Mouse (Mus musculus) intestine, embryonic 14.5 days (tissue): ENCODE measurements around the gene Ubald1. TPM values are rescaled to one million over a fixed set of nuclear protein-coding genes. Genes with fewer than 3 reads are reported as not detected.
A peak's percentile ranks its signal among the peaks of the same experiment; 100 is the strongest.

Experiments used
- ATAC-seq: fragments of 200-750 bp; cut with Nextera tagmentation; replicated peaks from 2 replicates; pipeline ENCODE4 v1.8.0; 2017; ENCODE audit warnings: low read depth, moderate number of reproducible peaks, moderate TSS enrichment, moderate library complexity; ENCODE audit not compliant: low FRiP score, low TSS enrichment
- DNase-seq: peaks from one replicate; pipeline ENCODE4 v3.0.0-alpha.2; 2018; ENCODE audit warnings: low spot score
- H3K27ac ChIP-seq: fragments of 300-500 bp; sonication (generic); 2 replicates; pipeline ENCODE4 v1.5.1; 2014; ENCODE audit warnings: low read depth, mild to moderate bottlenecking, control low read depth
- H3K27me3 ChIP-seq: fragments of 300-500 bp; sonication (generic); replicated peaks from 2 replicates; pipeline ENCODE4 v1.6.1; 2014; ENCODE audit warnings: low read length, control low read depth; ENCODE audit not compliant: control insufficient read depth, insufficient read depth
- H3K36me3 ChIP-seq: fragments of 300-500 bp; sonication (generic); 2 replicates; pipeline ENCODE4 v1.6.1; 2014; ENCODE audit warnings: low read length, control low read depth; ENCODE audit not compliant: control insufficient read depth, insufficient read depth
- H3K4me1 ChIP-seq: fragments of 300-500 bp; sonication (generic); replicated peaks from 2 replicates; pipeline ENCODE4 v1.6.1; 2014; ENCODE audit warnings: low read length, control low read depth, mixed read lengths; ENCODE audit not compliant: control insufficient read depth, insufficient read depth
- H3K4me2 ChIP-seq: fragments of 300-500 bp; sonication (generic); 2 replicates; pipeline ENCODE4 v1.6.1; 2014; ENCODE audit warnings: low read length
- H3K4me3 ChIP-seq: fragments of 300-500 bp; sonication (generic); 2 replicates; pipeline ENCODE4 v1.5.1; 2014; ENCODE audit warnings: low read depth, low read length, control low read depth, mixed read lengths
- H3K9ac ChIP-seq: fragments of 300-500 bp; sonication (generic); 2 replicates; pipeline ENCODE4 v1.6.1; 2014; ENCODE audit warnings: mild to moderate bottlenecking, low read length
- H3K9me3 ChIP-seq: fragments of 300-500 bp; sonication (generic); 2 replicates; pipeline ENCODE4 v1.6.1; 2016; ENCODE audit warnings: low read length, control low read depth; ENCODE audit not compliant: control insufficient read depth
- WGBS: fragments of 180-500 bp; shearing (Covaris S2); extraction: QIAGEN DNeasy Blood & Tissue Kit; methylation state at CpG from one replicate; pipeline ENCODE4 v1.1.7; 2014; 5-methylcytosine and 5-hydroxymethylcytosine counted together
- polyA plus RNA-seq: library from polyadenylated mRNA; unstranded; fragments of >200 nt; fragmentation: Nextera tagmentation; extraction: Ambion mirVana; gene quantifications from 2 replicates; pipeline ENCODE4 v1.2.1, GENCODE M21; 2014

Ubald1 gene
- polyA plus RNA-seq, 1 experiment from 2014 or later, result 39.3 TPM

- no peak overlapping the region for H3K4me2 ChIP-seq
- no peak overlapping the region for H3K4me3 ChIP-seq
- WGBS, result 34% methylated on average over 12 of the region's 12 CpGs
- H3K27me3 ChIP-seq, result no peaks in the 10 kb centered on the region
- H3K36me3 ChIP-seq, result peaks cover 59% of the 10 kb centered on the region
- 0 out of 2 replicates have a peak overlapping the region, but pooled peaks have one; percentile 48 for H3K27ac ChIP-seq
- ATAC-seq (peak; percentile 60), DNase-seq (peak; percentile 98)
- H3K9ac ChIP-seq, result no peak overlapping the region
- H3K9me3 ChIP-seq, result no peaks in the 10 kb centered on the region
- no peaks in the 10 kb centered on the region for H3K4me1 ChIP-seq
Observed at GRCm38 (mm10) chr16:4913783-4914735, 33.9 kb upstream of the Ubald1 start.

GRCm38 (mm10) chr16:4912907-4913782 is 33.0 kb upstream of the Ubald1 start:
- no peak for DNase-seq
- Histone ChIP-seq H3K9ac (no peak overlapping the region), H3K4me2 (no peak overlapping the region), H3K4me3 (no peak overlapping the region), H3K4me1 (no peaks in the 10 kb centered on the region), H3K27ac (0 out of 2 replicates have a peak overlapping the region, but pooled peaks have one; percentile 48), H3K36me3 (peaks cover 57% of the 10 kb centered on the region), H3K27me3 (no peaks in the 10 kb centered on the region), H3K9me3 (no peaks in the 10 kb centered on the region)
- ATAC-seq, result 0 out of 2 replicates have a peak, but pooled peaks have one; percentile 5
- 70% methylated on average over 11 of the region's 11 CpGs for WGBS

GRCm38 (mm10) chr16:4912074-4912648 is 32.0 kb upstream of the Ubald1 start:
- Histone ChIP-seq H3K4me1 (no peaks in the 10 kb centered on the region), H3K9me3 (no peaks in the 10 kb centered on the region), H3K4me2 (no peak overlapping the region), H3K36me3 (peaks cover 63% of the 10 kb centered on the region), H3K27me3 (no peaks in the 10 kb centered on the region), H3K4me3 (no peak overlapping the region), H3K27ac (no peak overlapping the region), H3K9ac (no peak overlapping the region)
- DNase-seq, result no peak
- whole genome bisulfite sequencing, result 72% methylated on average over 10 of the region's 10 CpGs
- ATAC-seq, result no peak

GRCm38 (mm10) chr16:4910758-4911157 is 30.6 kb upstream of the Ubald1 start:
- Histone ChIP-seq H3K4me2 (no peak overlapping the region), H3K4me3 (no peak overlapping the region), H3K4me1 (no peaks in the 10 kb centered on the region), H3K27ac (no peak overlapping the region), H3K9me3 (no peaks in the 10 kb centered on the region), H3K36me3 (peaks cover 50% of the 10 kb centered on the region), H3K9ac (no peak overlapping the region), H3K27me3 (no peaks in the 10 kb centered on the region)
- DNase-seq (no peak), ATAC-seq (no peak)
- 94% methylated on average over 8 of the region's 8 CpGs for WGBS

- peaks cover 42% of the 10 kb centered on the region for H3K36me3 ChIP-seq
- 98% methylated on average over 2 of the region's 2 CpGs for WGBS
- H3K9ac ChIP-seq, result no peak overlapping the region
- H3K4me3 ChIP-seq, result no peak overlapping the region
- no peak overlapping the region for H3K27ac ChIP-seq
- no peak for DNase-seq
- no peaks in the 10 kb centered on the region for H3K27me3 ChIP-seq
- H3K9me3 ChIP-seq, result no peaks in the 10 kb centered on the region
- no peak for ATAC-seq
- H3K4me2 ChIP-seq, result no peak overlapping the region
- H3K4me1 ChIP-seq, result no peaks in the 10 kb centered on the region
Observed at GRCm38 (mm10) chr16:4909745-4910144, 29.6 kb upstream of the Ubald1 start.

GRCm38 (mm10) chr16:4907972-4908371 is 27.9 kb upstream of the Ubald1 start:
- Histone ChIP-seq H3K9ac (no peak overlapping the region), H3K4me1 (no peaks in the 10 kb centered on the region), H3K36me3 (peaks cover 35% of the 10 kb centered on the region), H3K27ac (no peak overlapping the region), H3K4me3 (no peak overlapping the region), H3K27me3 (no peaks in the 10 kb centered on the region), H3K4me2 (no peak overlapping the region), H3K9me3 (no peaks in the 10 kb centered on the region)
- 58% methylated on average over 5 of the region's 5 CpGs for WGBS
- no peak for DNase-seq
- no peak for ATAC-seq

- H3K4me1 ChIP-seq, result no peaks in the 10 kb centered on the region
- 51% methylated on average over 2 of the region's 2 CpGs for whole genome bisulfite sequencing
- no peak for ATAC-seq
Observed at GRCm38 (mm10) chr16:4907386-4907785, 27.3 kb upstream of the Ubald1 start.

GRCm38 (mm10) chr16:4906559-4906958 is 26.4 kb upstream of the Ubald1 start:
- H3K27me3 ChIP-seq, result no peaks in the 10 kb centered on the region
- peaks cover 28% of the 10 kb centered on the region for H3K36me3 ChIP-seq
- H3K9me3 ChIP-seq, result no peaks in the 10 kb centered on the region
- ATAC-seq, result no peak
- DNase-seq, result no peak
- no peak overlapping the region for H3K9ac ChIP-seq
- no peak overlapping the region for H3K27ac ChIP-seq
- H3K4me3 ChIP-seq, result no peak overlapping the region
- no peaks in the 10 kb centered on the region for H3K4me1 ChIP-seq
- no peak overlapping the region for H3K4me2 ChIP-seq

More at GRCm38 (mm10) chr16:4907386-4907785, 27.3 kb upstream of the Ubald1 start:
- H3K27ac ChIP-seq, result no peak overlapping the region
- H3K4me3 ChIP-seq, result no peak overlapping the region
- H3K27me3 ChIP-seq, result no peaks in the 10 kb centered on the region
- peaks cover 35% of the 10 kb centered on the region for H3K36me3 ChIP-seq
- no peak for DNase-seq
- no peak overlapping the region for H3K4me2 ChIP-seq
- no peaks in the 10 kb centered on the region for H3K9me3 ChIP-seq
- no peak overlapping the region for H3K9ac ChIP-seq
